In the genomic region with DNA sequence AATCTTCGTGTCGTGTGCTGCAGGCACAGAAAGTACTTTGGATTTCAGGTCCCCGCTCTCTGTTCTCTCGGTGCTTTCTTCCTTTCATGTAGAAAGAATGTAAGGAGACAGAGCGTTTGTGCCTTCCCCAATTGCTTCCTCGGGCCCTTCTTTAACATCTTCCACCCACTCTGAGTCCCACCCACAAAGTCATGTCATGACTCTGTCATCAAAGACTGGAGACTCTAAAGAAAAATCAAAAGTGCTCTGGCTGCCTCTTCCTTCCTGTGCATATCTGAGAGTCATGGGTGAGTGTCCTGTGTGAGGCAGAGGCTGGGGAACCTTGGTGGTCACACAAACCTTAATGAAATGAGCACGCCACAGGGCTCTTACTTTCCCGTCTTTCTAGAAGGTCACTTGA, we compare ENCODE assay signal across 18 mouse cellular contexts. TPM values are rescaled to one million over a fixed set of nuclear protein-coding genes. Genes with fewer than 3 reads are reported as not detected.
DNase-seq lines count a peak whose midpoint lies in the region; ATAC-seq and TF ChIP-seq lines count a peak whose summit lies in the region.
"Had no signal": no experiment of that assay in that cellular context is flagged by ENCODE, and none has a peak within 500 bp of the region (broad histone marks: within the 10 kb centered on the region; RNA-seq: fewer than 3 reads in every experiment).

No protein-coding gene starts in this region.

- peak overlapping the region; percentile 84 for H3K27ac ChIP-seq in MEL (ENCODE audit: control insufficient read depth, low read depth, low read length)
- H3K27ac ChIP-seq in forebrain, embryonic 13.5 days = no peak overlapping the region
- no peak overlapping the region for H3K27ac ChIP-seq in limb, embryonic 10.5 days
- H3K27ac ChIP-seq: hindbrain, embryonic 13.5 days; intestine, embryonic 15.5 days; limb, embryonic 15.5 days; midbrain, embryonic 15.5 days had no signal

- no peaks in the 10 kb centered on the region for H3K27me3 ChIP-seq in MEL (ENCODE audit: control insufficient read depth in 1 of 2, insufficient read depth in 2 of 2, low read length in 2 of 2)
- H3K27me3 ChIP-seq in forebrain, embryonic 13.5 days = no peaks in the 10 kb centered on the region
- H3K27me3 ChIP-seq in limb, embryonic 10.5 days (ENCODE audit: low read depth, poor library complexity, severe bottlenecking) = no peaks in the 10 kb centered on the region
- H3K27me3 ChIP-seq: hindbrain, embryonic 13.5 days; intestine, embryonic 15.5 days; limb, embryonic 15.5 days; midbrain, embryonic 15.5 days had no signal

- peak overlapping the region; percentile 56 for H3K9ac ChIP-seq in MEL (ENCODE audit: control insufficient read depth, low read depth, low read length, poor library complexity, severe bottlenecking)
- no peak overlapping the region for H3K9ac ChIP-seq in forebrain, embryonic 13.5 days
- H3K9ac ChIP-seq: hindbrain, embryonic 13.5 days; intestine, embryonic 15.5 days; limb, embryonic 15.5 days; midbrain, embryonic 15.5 days had no signal

- H3K79me2 ChIP-seq in MEL (ENCODE audit: control insufficient read depth, insufficient read depth, low read length, poor library complexity) = no peaks in the 10 kb centered on the region

- no peaks in the 10 kb centered on the region for H3K9me3 ChIP-seq in MEL (replicated peaks; ENCODE audit: insufficient read depth, low read length)
- H3K9me3 ChIP-seq in forebrain, embryonic 13.5 days (replicated peaks) = no peaks in the 10 kb centered on the region
- H3K9me3 ChIP-seq in limb, embryonic 10.5 days (replicated peaks) = no peaks in the 10 kb centered on the region
- H3K9me3 ChIP-seq: G1E; hindbrain, embryonic 13.5 days; intestine, embryonic 15.5 days; limb, embryonic 15.5 days; midbrain, embryonic 15.5 days had no signal

- H3K4me1 ChIP-seq in MEL (ENCODE audit: control insufficient read depth in 1 of 2, insufficient read depth in 2 of 2, low read length in 2 of 2) = peaks cover 3 to 13% of the 10 kb centered on the region in 2 experiments; a peak in 3 of 4 replicates
- H3K4me1 ChIP-seq in forebrain, embryonic 13.5 days = no peaks in the 10 kb centered on the region
- H3K4me1 ChIP-seq in limb, embryonic 10.5 days = no peaks in the 10 kb centered on the region
- H3K4me1 ChIP-seq: intestine, embryonic 15.5 days; limb, embryonic 15.5 days had no signal

- TF ChIP-seq RAD21 in MEL (IDR thresholded peaks at IDR 0.05; ENCODE audit: low read depth, low read length) = no peak

- H3K4me2 ChIP-seq in forebrain, embryonic 13.5 days = no peak overlapping the region
- H3K4me2 ChIP-seq: heart, embryonic 11.5 days; hindbrain, embryonic 13.5 days; intestine, embryonic 15.5 days; limb, embryonic 15.5 days; midbrain, embryonic 15.5 days had no signal

- H3K36me3 ChIP-seq in MEL (ENCODE audit: control insufficient read depth in 1 of 2, insufficient read depth in 2 of 2, low read length in 2 of 2) = peaks cover 0 to 14% of the 10 kb centered on the region in 2 experiments; a peak in 2 of 4 replicates
- H3K36me3 ChIP-seq in forebrain, embryonic 13.5 days (ENCODE audit: poor library complexity, severe bottlenecking) = no peaks in the 10 kb centered on the region
- H3K36me3 ChIP-seq in limb, embryonic 10.5 days = no peaks in the 10 kb centered on the region
- H3K36me3 ChIP-seq: G1E; hindbrain, embryonic 13.5 days; intestine, embryonic 15.5 days; limb, embryonic 15.5 days; midbrain, embryonic 15.5 days had no signal

- peak; percentile 85 for DNase-seq in CD4-positive helper T cell, adult 2 months (ENCODE audit: low read depth, low spot score)
- DNase-seq in MEL (ENCODE audit: low read depth, low spot score) = peak; percentile 40
- peak; percentile 89 for DNase-seq in induced T-regulatory cell, adult 2 months (ENCODE audit: low read depth)
- peak; percentile 80 for DNase-seq in thymus, postnatal 0 days (ENCODE audit: low spot score)
- DNase-seq in cerebellum, adult 9-10 months = no peak
- DNase-seq in layer of hippocampus, postnatal 14 days (ENCODE audit: low spot score in 2 of 2) = no peak
- DNase-seq in limb, embryonic 10.5 days (ENCODE audit: low spot score) = no peak
- DNase-seq: cerebellum, adult 8-10 months; kidney, postnatal 4 days; right cerebral cortex, postnatal 25 days had no signal

- no peak for ATAC-seq in forebrain, embryonic 13.5 days
- ATAC-seq: intestine, embryonic 15.5 days; lung, postnatal 0 days; midbrain, embryonic 15.5 days had no signal

- TF ChIP-seq EP300 in MEL (IDR thresholded peaks at IDR 0.05; ENCODE audit: low read depth in 1 of 2, low read length in 2 of 2) = no peak

- peak overlapping the region; percentile 13 to 23; a peak in 3 of 4 replicates for H3K4me3 ChIP-seq in MEL (ENCODE audit: control insufficient read depth in 1 of 2, insufficient read depth in 1 of 2, low read depth in 2 of 2, low read length in 2 of 2)
- H3K4me3 ChIP-seq in forebrain, embryonic 13.5 days = no peak overlapping the region
- H3K4me3 ChIP-seq in limb, embryonic 10.5 days = no peak overlapping the region
- H3K4me3 ChIP-seq: hindbrain, embryonic 13.5 days; intestine, embryonic 15.5 days; limb, embryonic 15.5 days; midbrain, embryonic 15.5 days had no signal

- TF ChIP-seq POLR2A in MEL (IDR thresholded peaks at IDR 0.05; ENCODE audit: control insufficient read depth in 1 of 2, insufficient read depth in 1 of 2, low read depth in 1 of 2, low read length in 2 of 2, poor library complexity in 1 of 2) = no peak

- TF ChIP-seq CTCF in MEL (IDR thresholded peaks at IDR 0.05 in 2 of 3, conservative IDR thresholded peaks at IDR 0.05 in 1 of 3; ENCODE audit: control insufficient read depth in 1 of 3, insufficient read depth in 1 of 3, low read depth in 2 of 3, low read length in 3 of 3, poor library complexity in 1 of 3, severe bottlenecking in 1 of 3) = no peak

- WGBS in forebrain, embryonic 13.5 days = 75% methylated on average over 8 of the region's 8 CpGs
- 78% methylated on average over 8 of the region's 8 CpGs for WGBS in limb, embryonic 10.5 days

TF ChIP-seq in MEL, 35 proteins besides CTCF, POLR2A, EP300 and RAD21:
- no peak for TF ChIP-seq SMC3 (IDR thresholded peaks at IDR 0.05; ENCODE audit: low read depth, low read length)

RNA-seq across cellular contexts. Expression of a gene that starts 5.3 kb away (rescaled TPM):
- total RNA-seq in MEL (2012; rRNA removed) = 6.5 and 7.4 TPM in 2 replicates
- polyA plus RNA-seq in MEL (2012; ENCODE audit: insufficient read depth in 1 of 2, insufficient read length in 2 of 2, low read depth in 1 of 2, low replicate concordance in 2 of 2, missing spikeins in 1 of 2) = 10 to 100 TPM in 1 of 2 experiments, not detected in 1; 16.6 TPM
- 3.0 and 3.9 TPM in 2 replicates for polyA plus RNA-seq in thymus, postnatal 0 days (2015; fragmentation: Nextera tagmentation; extraction: Ambion mirVana)
- 5.7 and 6.5 TPM in 2 replicates for polyA plus RNA-seq in forebrain, embryonic 13.5 days (2015; fragmentation: Nextera tagmentation; extraction: Ambion mirVana)
- 10 to 100 TPM; 26.6 to 28.3 TPM for total RNA-seq in layer of hippocampus, postnatal 14 days (2021)
- 5.7 and 6.4 TPM in 2 replicates for polyA plus RNA-seq in limb, embryonic 10.5 days (2016; fragmentation: Nextera tagmentation; extraction: Ambion mirVana)

RNA-seq across cellular contexts. Expression of a gene that starts 8.7 kb away (rescaled TPM):
- 16.6 and 18.4 TPM in 2 replicates for total RNA-seq in MEL (2012; rRNA removed)
- 10 to 100 TPM in 1 of 2 experiments, not detected in 1; 36.0 TPM for polyA plus RNA-seq in MEL (2012; ENCODE audit: insufficient read depth in 1 of 2, insufficient read length in 2 of 2, low read depth in 1 of 2, low replicate concordance in 2 of 2, missing spikeins in 1 of 2)
- 173 and 227 TPM in 2 replicates for polyA plus RNA-seq in thymus, postnatal 0 days (2015; fragmentation: Nextera tagmentation; extraction: Ambion mirVana)
- polyA plus RNA-seq in forebrain, embryonic 13.5 days (2015; fragmentation: Nextera tagmentation; extraction: Ambion mirVana) = 48.0 and 48.7 TPM in 2 replicates
- total RNA-seq in layer of hippocampus, postnatal 14 days (2021) = 100 to 1,000 TPM; 116 to 123 TPM
- polyA plus RNA-seq in limb, embryonic 10.5 days (2016; fragmentation: Nextera tagmentation; extraction: Ambion mirVana) = 42.1 and 44.8 TPM in 2 replicates

Comparison
In these comparisons a context has a peak if more than half of its experiments do, and no peak if none do; other contexts are left out.
1. DNase-seq: peak in CD4-positive helper T cell, adult 2 months (single experiment), MEL (single experiment), induced T-regulatory cell, adult 2 months (single experiment) and thymus, postnatal 0 days (single experiment); none in cerebellum, adult 9-10 months (single experiment), layer of hippocampus, postnatal 14 days (0 of 2) and limb, embryonic 10.5 days (single experiment).
2. H3K4me3 ChIP-seq: peak in MEL (2 of 2); none in forebrain, embryonic 13.5 days (single experiment) and limb, embryonic 10.5 days (single experiment).